30 mouse cellular contexts compared by ENCODE assay signal in the genomic region with DNA sequence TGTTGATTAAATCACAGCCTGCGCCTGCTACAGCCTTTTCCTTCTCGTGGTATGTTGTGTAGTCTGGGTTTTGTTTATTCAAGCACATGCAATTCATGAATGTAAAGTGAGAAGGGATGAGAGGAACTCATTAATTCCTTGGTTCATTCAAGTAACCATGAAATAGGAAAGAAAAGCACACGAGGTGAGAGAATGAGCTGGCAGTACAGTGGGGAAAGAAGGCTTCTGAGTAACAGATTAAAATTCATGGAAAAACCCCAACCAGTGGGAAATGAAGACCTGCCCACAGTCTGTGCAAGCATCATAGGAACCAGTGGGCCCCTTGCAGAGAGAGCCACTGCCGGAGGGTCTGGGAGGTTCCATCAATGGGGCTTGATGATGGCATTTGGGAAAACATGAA.
DNase-seq lines count a peak whose midpoint lies in the region; ATAC-seq and TF ChIP-seq lines count a peak whose summit lies in the region.
"Had no signal": no experiment of that assay in that cellular context is flagged by ENCODE, and none has a peak within 500 bp of the region (broad histone marks: within the 10 kb centered on the region; RNA-seq: fewer than 3 reads in every experiment).

No protein-coding gene starts in this region.

- H3K4me1 ChIP-seq in forebrain, embryonic 15.5 days, result peaks cover 14% of the 10 kb centered on the region
- no peaks in the 10 kb centered on the region; the same call in 1 of the 2 replicates for H3K4me1 ChIP-seq in forebrain, embryonic 11.5 days (replicated peaks; ENCODE audit: control insufficient read depth, insufficient read depth, low read length)
- no peaks in the 10 kb centered on the region for H3K4me1 ChIP-seq in kidney, postnatal 0 days (replicated peaks; ENCODE audit: insufficient read depth, low read length)
- no peaks in the 10 kb centered on the region for H3K4me1 ChIP-seq in kidney, adult 2 months (ENCODE audit: control insufficient read depth, insufficient read depth, low read length)
- H3K4me1 ChIP-seq in forebrain, embryonic 16.5 days (replicated peaks; ENCODE audit: control insufficient read depth, insufficient read depth, low read length), result peaks cover 6% of the 10 kb centered on the region
- no peaks in the 10 kb centered on the region for H3K4me1 ChIP-seq in lung, postnatal 0 days (ENCODE audit: insufficient read depth, low read depth, low read length)
- H3K4me1 ChIP-seq: embryonic facial prominence, embryonic 10.5 days; embryonic facial prominence, embryonic 13.5 days had no signal

- no peak for TF ChIP-seq CTCF in kidney, postnatal 0 days (IDR thresholded peaks at IDR 0.05; ENCODE audit: low read depth)
- TF ChIP-seq CTCF in kidney, adult 2 months (conservative IDR thresholded peaks at IDR 0.05; ENCODE audit: insufficient read depth, insufficient read length, low read depth, low read length), result no peak
- TF ChIP-seq CTCF in brain, embryonic 14.5 days (IDR thresholded peaks at IDR 0.05; ENCODE audit: borderline replicate concordance, extremely low read depth, insufficient read depth, insufficient read length), result no peak
- no peak for TF ChIP-seq CTCF in lung, postnatal 0 days (IDR thresholded peaks at IDR 0.05)

- no peak overlapping the region for H3K4me3 ChIP-seq in forebrain, embryonic 15.5 days
- no peak overlapping the region for H3K4me3 ChIP-seq in forebrain, embryonic 11.5 days (ENCODE audit: low read depth, low read length)
- H3K4me3 ChIP-seq in kidney, postnatal 0 days (replicated peaks; ENCODE audit: low read depth, low read length), result no peak overlapping the region
- no peak overlapping the region for H3K4me3 ChIP-seq in kidney, adult 2 months (ENCODE audit: insufficient read depth, low read depth, low read length)
- H3K4me3 ChIP-seq in forebrain, embryonic 16.5 days (replicated peaks; ENCODE audit: low read length), result no peak overlapping the region
- no peak overlapping the region for H3K4me3 ChIP-seq in lung, postnatal 0 days (ENCODE audit: low read depth, low read length)
- H3K4me3 ChIP-seq: embryonic facial prominence, embryonic 10.5 days; embryonic facial prominence, embryonic 13.5 days; erythroblast, embryonic 14.5 days; gastrocnemius, adult 2 months; heart, embryonic 12.5 days; heart, embryonic 15.5 days; hindbrain, embryonic 10.5 days had no signal

- TF ChIP-seq EP300 in lung, postnatal 0 days (IDR thresholded peaks at IDR 0.05), result no peak

- no peak overlapping the region; the same call in 1 of the 2 replicates for H3K27ac ChIP-seq in forebrain, embryonic 15.5 days (replicated peaks)
- no peak overlapping the region for H3K27ac ChIP-seq in forebrain, embryonic 11.5 days (ENCODE audit: low read depth, low read length)
- no peak overlapping the region for H3K27ac ChIP-seq in kidney, postnatal 0 days
- no peak overlapping the region for H3K27ac ChIP-seq in kidney, adult 2 months (ENCODE audit: insufficient read depth, low read depth, low read length)
- H3K27ac ChIP-seq in forebrain, embryonic 16.5 days (ENCODE audit: low read length), result 0 out of 2 replicates have a peak overlapping the region, but pooled peaks have one; percentile 0
- H3K27ac ChIP-seq in lung, postnatal 0 days (ENCODE audit: low read length), result no peak overlapping the region
- H3K27ac ChIP-seq: embryonic facial prominence, embryonic 10.5 days; embryonic facial prominence, embryonic 13.5 days; gastrocnemius, adult 2 months; heart, embryonic 15.5 days; hindbrain, embryonic 10.5 days; hindbrain, postnatal 0 days had no signal

- no peak overlapping the region for H3K9ac ChIP-seq in forebrain, embryonic 15.5 days (replicated peaks)
- H3K9ac ChIP-seq in forebrain, embryonic 11.5 days (ENCODE audit: low read length), result no peak overlapping the region
- H3K9ac ChIP-seq in kidney, postnatal 0 days (ENCODE audit: low read depth, low read length), result no peak overlapping the region
- no peak overlapping the region for H3K9ac ChIP-seq in forebrain, embryonic 16.5 days (replicated peaks; ENCODE audit: low read depth, low read length)
- no peak overlapping the region for H3K9ac ChIP-seq in lung, postnatal 0 days (replicated peaks; ENCODE audit: low read depth)
- H3K9ac ChIP-seq: embryonic facial prominence, embryonic 13.5 days; heart, embryonic 12.5 days; heart, embryonic 15.5 days had no signal

- no peaks in the 10 kb centered on the region for H3K9me3 ChIP-seq in forebrain, embryonic 15.5 days
- H3K9me3 ChIP-seq in forebrain, embryonic 11.5 days (ENCODE audit: control insufficient read depth, low read length), result no peaks in the 10 kb centered on the region
- H3K9me3 ChIP-seq in kidney, postnatal 0 days (replicated peaks; ENCODE audit: low read length), result no peaks in the 10 kb centered on the region
- no peaks in the 10 kb centered on the region for H3K9me3 ChIP-seq in forebrain, embryonic 16.5 days (ENCODE audit: control insufficient read depth, low read length)
- H3K9me3 ChIP-seq in lung, postnatal 0 days (ENCODE audit: low read length), result no peaks in the 10 kb centered on the region
- H3K9me3 ChIP-seq: embryonic facial prominence, embryonic 10.5 days; embryonic facial prominence, embryonic 13.5 days; heart, embryonic 12.5 days; heart, embryonic 15.5 days; hindbrain, embryonic 10.5 days had no signal

- no peak for DNase-seq in forebrain, embryonic 11.5 days (ENCODE audit: low spot score)
- peak; percentile 31 for DNase-seq in kidney, postnatal 0 days (ENCODE audit: low spot score)
- DNase-seq in kidney, adult 2 months, result no peak
- DNase-seq in brain, embryonic 14.5 days (ENCODE audit: low read depth), result peak; percentile 73
- DNase-seq in lung, postnatal 0 days (ENCODE audit: low spot score), result no peak
- DNase-seq: adrenal gland, adult 2 months; adrenal gland, postnatal 14 days; cerebellum, adult 11-12 months; cerebellum, adult 8-10 months; cerebellum, postnatal 10 days; cerebellum, postnatal 36 days; embryo, embryonic 11 days; gastrocnemius, adult 2 months; gastrocnemius, postnatal 14 days; heart, adult 18-20 months; heart, postnatal 10 days; heart, postnatal 36 days; kidney, adult 18-20 months had no signal

- ATAC-seq in forebrain, embryonic 15.5 days (replicated peaks), result peak; percentile 47
- ATAC-seq in forebrain, embryonic 11.5 days (replicated peaks; ENCODE audit: low FRiP score), result no peak
- no peak for ATAC-seq in kidney, postnatal 0 days (replicated peaks; ENCODE audit: low FRiP score, low read depth)
- peak; percentile 75 for ATAC-seq in forebrain, embryonic 16.5 days
- ATAC-seq in lung, postnatal 0 days, result no peak
- ATAC-seq: CD4-positive, CD25-positive, alpha-beta regulatory T cell, adult 4 months; hindbrain, postnatal 0 days; inflammation-experienced regulatory T-cells, adult 6 months; intestine, embryonic 16.5 days had no signal

- TF ChIP-seq POLR2A in kidney, adult 2 months (IDR thresholded peaks at IDR 0.05; ENCODE audit: low read depth, low read length), result no peak
- no peak for TF ChIP-seq POLR2A in brain, embryonic 14.5 days (IDR thresholded peaks at IDR 0.05; ENCODE audit: borderline replicate concordance, extremely low read depth, insufficient read depth, insufficient read length, poor library complexity, severe bottlenecking)

- WGBS in forebrain, embryonic 15.5 days, result 26% methylated on average over 4 of the region's 4 CpGs
- 63% methylated on average over 4 of the region's 4 CpGs for WGBS in forebrain, embryonic 11.5 days
- 29% methylated on average over 4 of the region's 4 CpGs for WGBS in kidney, postnatal 0 days
- 27% methylated on average over 4 of the region's 4 CpGs for WGBS in kidney, adult 2 months
- WGBS in forebrain, embryonic 16.5 days, result 22% methylated on average over 4 of the region's 4 CpGs
- WGBS in lung, postnatal 0 days, result 61% methylated on average over 4 of the region's 4 CpGs

- no peak overlapping the region for H3K4me2 ChIP-seq in forebrain, embryonic 15.5 days (replicated peaks)
- no peak overlapping the region for H3K4me2 ChIP-seq in forebrain, embryonic 11.5 days (ENCODE audit: low read depth, low read length, severe bottlenecking)
- H3K4me2 ChIP-seq in kidney, postnatal 0 days (ENCODE audit: low read length), result no peak overlapping the region
- no peak overlapping the region for H3K4me2 ChIP-seq in forebrain, embryonic 16.5 days (ENCODE audit: low read length)
- H3K4me2 ChIP-seq in lung, postnatal 0 days (replicated peaks; ENCODE audit: low read depth, low read length), result no peak overlapping the region
- H3K4me2 ChIP-seq: embryonic facial prominence, embryonic 13.5 days; heart, embryonic 12.5 days; heart, embryonic 15.5 days had no signal

- H3K36me3 ChIP-seq in forebrain, embryonic 15.5 days, result no peaks in the 10 kb centered on the region
- H3K36me3 ChIP-seq in forebrain, embryonic 11.5 days (ENCODE audit: control insufficient read depth, insufficient read depth, low read length), result no peaks in the 10 kb centered on the region
- no peaks in the 10 kb centered on the region for H3K36me3 ChIP-seq in kidney, postnatal 0 days (ENCODE audit: insufficient read depth, low read length)
- no peaks in the 10 kb centered on the region for H3K36me3 ChIP-seq in kidney, adult 2 months (ENCODE audit: control insufficient read depth, insufficient read depth, low read length)
- no peaks in the 10 kb centered on the region for H3K36me3 ChIP-seq in forebrain, embryonic 16.5 days (ENCODE audit: control insufficient read depth, insufficient read depth)
- H3K36me3 ChIP-seq in lung, postnatal 0 days (ENCODE audit: insufficient read depth, low read length), result no peaks in the 10 kb centered on the region
- H3K36me3 ChIP-seq: embryonic facial prominence, embryonic 10.5 days; embryonic facial prominence, embryonic 13.5 days; heart, embryonic 12.5 days; heart, embryonic 15.5 days; hindbrain, embryonic 10.5 days had no signal

- H3K27me3 ChIP-seq in forebrain, embryonic 15.5 days, result no peaks in the 10 kb centered on the region
- H3K27me3 ChIP-seq in forebrain, embryonic 11.5 days (ENCODE audit: control insufficient read depth, insufficient read depth, low read length), result no peaks in the 10 kb centered on the region
- no peaks in the 10 kb centered on the region for H3K27me3 ChIP-seq in kidney, postnatal 0 days (ENCODE audit: insufficient read depth, low read length)
- no peaks in the 10 kb centered on the region for H3K27me3 ChIP-seq in kidney, adult 2 months (replicated peaks; ENCODE audit: control insufficient read depth, insufficient read depth, low read length)
- H3K27me3 ChIP-seq in forebrain, embryonic 16.5 days (replicated peaks; ENCODE audit: control insufficient read depth, insufficient read depth, low read length), result no peaks in the 10 kb centered on the region
- H3K27me3 ChIP-seq in lung, postnatal 0 days (replicated peaks; ENCODE audit: insufficient read depth, low read length), result no peaks in the 10 kb centered on the region
- H3K27me3 ChIP-seq: embryonic facial prominence, embryonic 13.5 days had no signal

Comparison
In these comparisons a context has a peak if more than half of its experiments do, and no peak if none do; other contexts are left out.
1. ATAC-seq: peak in forebrain, embryonic 15.5 days (single experiment) and forebrain, embryonic 16.5 days (single experiment); none in forebrain, embryonic 11.5 days (single experiment), kidney, postnatal 0 days (single experiment) and lung, postnatal 0 days (single experiment).
2. DNase-seq: peak in kidney, postnatal 0 days (single experiment) and brain, embryonic 14.5 days (single experiment); none in forebrain, embryonic 11.5 days (single experiment), kidney, adult 2 months (single experiment) and lung, postnatal 0 days (single experiment).